Mouse (Mus musculus) brain, embryonic 18.5 days (tissue): ENCODE measurements at regions not wholly inside any gene's neighbourhood (a gene's known extent, or its start where the extent isn't known, plus 50 kb on each side); places are given as distances from the start of the nearest gene placed in this dataset.

Experiments
- DNase-seq: peaks from one replicate; pipeline ENCODE4 v3.0.0-alpha.2; 2012; ENCODE audit warnings: low read depth, low spot score

DNA sequence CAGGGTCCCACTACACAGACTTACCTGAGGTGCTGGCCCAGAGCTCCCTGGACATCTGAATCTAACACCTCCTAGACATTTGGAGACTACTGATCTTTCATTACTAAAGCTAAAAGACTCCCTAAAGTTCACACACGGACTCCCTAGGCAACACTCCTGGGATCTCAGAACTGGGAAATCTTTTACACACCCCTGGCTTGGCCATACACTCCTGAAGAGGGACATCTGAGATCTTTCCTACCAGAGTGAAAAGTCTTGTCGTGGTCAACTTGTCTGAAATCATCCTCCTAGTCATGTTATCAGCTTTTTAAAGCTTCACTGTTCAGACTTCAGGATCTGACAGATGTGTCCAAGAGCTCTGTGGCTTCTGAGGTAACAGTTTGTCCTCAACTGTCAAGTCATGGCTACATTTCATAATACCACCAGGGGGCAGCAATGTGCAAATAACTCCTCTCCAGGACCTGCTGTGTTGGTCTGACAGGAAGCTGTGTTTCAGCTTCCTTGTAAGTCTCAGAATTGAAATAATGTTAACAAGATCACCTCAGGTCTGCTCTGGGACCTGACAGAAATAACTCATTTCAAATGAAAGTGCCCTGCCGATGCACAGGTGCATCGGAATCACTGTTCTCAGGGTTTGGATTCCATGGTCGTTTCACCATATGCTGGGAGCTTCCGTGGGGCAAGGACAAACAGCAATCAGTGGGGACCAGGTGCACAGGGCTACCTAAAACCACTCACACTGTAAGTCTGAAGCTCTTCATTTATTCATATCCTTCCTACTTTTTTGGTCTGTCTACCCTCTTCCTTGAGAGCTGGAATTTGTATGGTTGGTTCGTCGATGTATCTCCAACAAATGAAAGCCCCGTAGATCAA lies 92.3 kb upstream of the C1qtnf7 start:
- peak; percentile 51 for DNase-seq

DNA sequence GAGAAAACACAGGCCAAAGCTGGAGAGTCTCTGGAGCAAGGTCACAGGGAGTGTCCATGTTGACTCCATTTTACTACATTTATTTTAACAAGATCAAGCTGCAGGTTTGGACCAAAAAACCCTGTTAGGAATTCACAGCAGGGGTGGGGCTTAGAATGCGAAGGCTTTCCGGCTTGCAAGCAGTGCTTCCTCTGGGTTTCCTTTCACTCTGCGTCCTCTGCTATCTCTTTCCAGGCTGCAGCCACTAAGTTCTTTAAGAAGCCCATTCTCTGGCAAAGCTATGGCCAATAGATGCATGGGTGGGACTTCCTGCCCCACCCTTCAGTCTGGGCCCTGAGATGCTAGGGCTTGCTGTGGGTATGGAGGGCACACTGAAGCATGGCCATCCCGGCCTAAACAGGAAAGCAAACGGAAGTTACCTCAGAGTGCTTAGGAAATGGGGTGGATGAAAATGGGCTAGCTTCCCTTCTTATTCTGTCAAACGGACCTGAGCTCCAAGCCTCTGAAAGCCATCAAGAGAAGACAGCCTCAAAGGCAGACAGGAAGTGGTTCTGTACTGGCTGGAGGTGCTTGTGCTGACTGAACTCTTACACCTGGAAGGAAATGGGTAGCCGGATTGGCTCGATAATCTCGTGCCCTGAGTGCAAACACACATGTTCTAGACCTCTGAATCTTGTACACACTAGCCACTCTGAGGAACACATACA lies 90.6 kb upstream of the C1qtnf7 start:
- no peak for DNase-seq

DNA sequence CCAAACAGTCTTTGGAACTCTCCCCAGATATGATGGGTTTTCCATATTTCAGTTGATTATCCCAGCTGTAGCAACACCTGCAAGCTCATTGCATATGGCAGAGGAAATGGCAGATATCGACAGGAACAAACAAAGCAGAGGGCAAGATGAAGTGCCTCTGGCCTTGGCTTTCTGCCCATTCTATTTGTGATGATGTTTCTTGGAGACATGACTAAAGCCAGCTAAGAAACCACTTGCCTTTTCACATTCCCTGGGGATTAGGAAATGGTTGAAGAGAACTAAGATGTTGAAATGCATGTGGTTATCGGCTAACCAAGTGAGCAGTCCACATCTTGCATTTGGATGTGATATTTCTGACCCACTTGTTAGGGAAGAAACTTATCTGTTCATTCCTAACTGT lies 82.0 kb upstream of the C1qtnf7 start:
- no peak for DNase-seq

DNA sequence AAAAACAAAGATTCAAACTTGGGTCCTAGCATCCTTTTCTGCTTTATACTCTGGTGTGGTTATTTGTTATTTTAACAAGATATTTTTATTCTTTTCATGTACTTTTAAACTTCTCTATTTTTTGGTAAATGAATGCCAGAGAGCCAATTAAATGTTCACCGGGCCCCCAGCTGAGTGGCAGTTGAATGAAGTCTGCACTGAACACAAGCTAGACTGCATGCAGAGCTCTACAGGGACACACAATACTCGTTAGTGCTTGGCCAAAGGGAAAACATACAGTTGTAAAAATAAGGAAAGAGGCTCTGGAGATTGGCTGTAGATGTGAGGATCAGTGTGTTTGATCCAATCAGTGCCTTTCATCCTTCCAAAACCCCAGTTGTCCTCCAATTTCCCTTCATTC lies 76.1 kb upstream of the C1qtnf7 start:
- no peak for DNase-seq

DNA sequence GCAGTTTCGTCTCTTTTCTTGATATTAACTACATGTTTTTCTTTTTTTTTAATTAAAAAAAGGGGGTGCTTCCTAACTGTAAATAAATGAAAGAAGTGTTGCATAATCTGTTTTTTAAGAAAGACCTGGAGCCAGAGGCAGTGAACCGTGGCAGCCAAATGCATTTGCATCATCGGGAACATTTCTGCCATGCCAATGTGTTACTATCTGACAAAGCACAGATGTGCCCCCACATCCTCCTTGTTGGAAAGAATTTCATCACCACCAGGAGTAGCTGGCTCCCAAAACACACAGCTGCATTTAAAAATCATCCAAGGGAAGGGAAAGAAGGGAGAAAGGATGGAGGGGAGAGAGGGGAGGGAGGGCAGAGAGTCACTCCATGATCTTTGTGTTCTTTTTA lies 74.0 kb upstream of the C1qtnf7 start:
- DNase-seq, result no peak

DNA sequence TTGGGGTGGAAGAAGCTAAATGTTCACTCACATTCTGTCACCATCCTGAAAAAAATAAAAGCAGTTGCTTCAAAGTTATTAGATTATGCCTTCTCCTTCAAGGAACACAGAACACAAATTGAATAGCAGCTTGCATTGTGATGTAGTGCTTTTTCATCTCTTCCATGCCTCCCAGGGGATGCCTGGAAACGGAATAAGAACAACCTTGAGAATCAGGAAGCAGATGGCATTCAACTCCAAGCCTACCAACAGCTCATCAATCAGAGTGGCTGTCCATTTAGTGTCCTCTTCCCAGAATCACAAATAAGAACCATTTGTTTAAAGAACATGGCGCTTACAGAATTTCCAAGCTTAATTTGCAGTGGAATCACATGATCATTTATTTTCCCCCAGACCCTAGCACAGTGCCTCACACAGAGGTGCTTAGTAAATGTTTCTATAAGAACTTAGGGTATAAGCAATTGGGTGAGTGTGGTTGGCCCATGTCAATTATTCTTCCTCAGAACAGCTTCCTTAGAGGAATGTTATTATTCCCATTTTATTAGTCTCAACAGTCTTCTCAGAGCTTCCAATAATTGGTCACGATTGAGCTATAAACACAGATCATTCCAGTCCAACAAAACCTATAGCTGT lies 70.6 kb upstream of the C1qtnf7 start:
- no peak for DNase-seq

DNA sequence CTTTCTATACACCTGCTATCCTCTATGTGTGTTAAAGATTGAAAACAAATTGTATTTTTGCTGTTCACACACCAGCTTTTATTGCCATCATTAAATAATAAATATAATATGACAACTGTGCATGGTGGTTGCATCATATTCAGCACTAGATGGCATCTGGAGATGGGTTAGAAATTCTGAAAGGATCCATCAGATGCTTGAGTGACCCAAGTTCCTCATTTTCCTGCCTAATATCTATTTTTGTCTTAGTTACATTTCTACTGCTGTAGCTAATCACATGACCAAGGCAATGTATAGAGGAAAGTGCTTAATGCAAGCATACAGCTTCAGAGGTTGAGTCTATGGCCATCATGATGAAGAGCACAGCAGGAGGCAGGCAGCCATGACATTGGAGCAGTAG lies 69.7 kb upstream of the C1qtnf7 start:
- no peak for DNase-seq

DNA sequence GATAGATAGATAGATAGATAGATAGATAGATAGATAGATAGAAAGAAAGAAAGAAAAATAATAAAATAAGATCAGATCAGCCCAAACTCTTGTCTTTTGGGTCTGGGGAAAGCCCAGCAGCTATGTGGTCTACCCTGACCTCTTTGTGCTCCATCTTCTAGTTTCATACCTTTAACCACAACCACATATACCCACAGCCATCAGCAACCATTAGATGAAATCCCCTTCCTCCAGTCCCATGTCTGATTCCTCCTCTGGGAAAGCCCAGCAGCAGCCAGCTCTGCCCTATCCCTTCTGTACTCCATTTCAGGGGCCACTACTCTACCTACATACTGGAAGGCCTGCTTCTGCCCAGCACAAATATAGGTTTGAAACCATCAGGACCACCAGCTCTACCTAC lies 69.0 kb upstream of the C1qtnf7 start:
- no peak for DNase-seq

DNA sequence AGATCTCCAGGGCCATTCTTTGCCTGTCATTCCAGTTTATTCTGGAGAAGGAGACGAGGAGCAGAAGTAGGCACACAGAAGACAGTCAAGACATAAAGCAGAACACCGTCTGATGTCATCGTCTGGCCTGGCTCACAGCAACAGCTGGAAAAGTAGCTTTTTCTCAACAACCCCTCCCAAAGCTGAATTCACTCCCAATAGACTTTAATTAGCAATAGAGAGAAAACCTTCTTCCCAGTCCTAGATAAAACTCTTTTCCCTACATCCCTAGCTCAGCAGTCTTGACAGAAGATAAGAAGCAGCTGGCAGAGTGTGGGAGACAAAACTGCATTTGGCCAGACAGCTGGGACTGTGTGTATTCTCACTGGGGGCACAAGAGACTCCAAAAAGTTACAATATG lies 59.3 kb upstream of the C1qtnf7 start:
- DNase-seq, result no peak

DNA sequence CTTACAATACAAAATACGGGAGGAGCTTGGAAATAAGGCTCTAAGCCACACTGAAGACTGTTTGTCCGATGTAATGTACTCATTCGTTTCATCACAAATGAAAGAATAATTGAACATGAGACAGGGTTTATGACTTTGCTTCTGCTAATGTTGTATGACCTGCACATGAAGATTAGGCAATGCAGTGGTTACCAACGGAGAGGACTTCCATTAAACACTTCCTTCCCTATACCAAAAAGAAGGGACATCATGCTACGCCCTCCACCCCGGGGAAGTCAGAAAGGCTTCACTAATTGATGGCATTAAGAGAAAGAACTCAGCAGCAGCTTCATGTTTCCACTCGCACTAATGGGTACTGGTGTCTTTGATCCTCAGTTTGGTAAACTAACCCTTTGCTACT lies 57.6 kb upstream of the C1qtnf7 start:
- DNase-seq, result no peak

DNA sequence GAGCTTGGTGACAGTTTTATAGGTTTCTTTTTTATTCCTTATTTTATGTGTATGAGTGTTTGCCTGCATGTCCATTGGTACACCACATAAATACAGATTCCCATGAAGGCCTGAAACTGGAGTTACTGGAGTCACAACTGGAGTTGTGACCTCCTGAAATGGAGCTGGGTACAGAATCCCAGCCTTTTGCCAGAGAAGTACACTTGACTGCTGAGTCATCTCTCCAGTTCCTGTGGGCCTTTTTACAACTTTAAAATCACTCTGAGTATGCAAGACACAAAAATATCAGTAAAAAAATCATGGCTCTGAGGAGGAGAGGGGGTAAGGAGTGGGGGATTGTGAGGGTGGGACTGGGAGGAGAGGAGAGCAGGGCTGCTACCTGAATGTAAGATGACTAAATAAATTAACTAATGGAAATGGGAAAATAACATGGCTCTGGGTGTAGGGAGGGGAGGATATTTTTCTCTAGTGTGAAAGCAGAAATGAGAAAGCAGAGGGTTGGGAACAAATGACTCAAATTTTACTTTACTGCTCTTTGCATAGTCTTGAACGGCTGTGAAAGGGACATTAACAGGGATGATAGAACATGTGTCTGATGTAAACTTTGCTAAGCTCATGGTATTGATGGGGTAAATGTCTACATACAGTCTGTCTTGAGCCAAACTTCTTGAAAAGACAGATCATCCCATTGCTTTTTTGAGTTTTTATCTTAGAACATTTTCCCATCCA lies 53.2 kb upstream of the C1qtnf7 start:
- DNase-seq, result no peak
